Mouse (Mus musculus) cerebellum, postnatal 10 days (tissue): ENCODE measurements around the gene Chd9.

Source experiments
- DNase-seq, 2 experiments: peaks; one replicate each; pipeline ENCODE4 v3.0.0; 2021; ENCODE audit warnings: mixed read lengths in 2 of 2

Gene Chd9

DNA sequence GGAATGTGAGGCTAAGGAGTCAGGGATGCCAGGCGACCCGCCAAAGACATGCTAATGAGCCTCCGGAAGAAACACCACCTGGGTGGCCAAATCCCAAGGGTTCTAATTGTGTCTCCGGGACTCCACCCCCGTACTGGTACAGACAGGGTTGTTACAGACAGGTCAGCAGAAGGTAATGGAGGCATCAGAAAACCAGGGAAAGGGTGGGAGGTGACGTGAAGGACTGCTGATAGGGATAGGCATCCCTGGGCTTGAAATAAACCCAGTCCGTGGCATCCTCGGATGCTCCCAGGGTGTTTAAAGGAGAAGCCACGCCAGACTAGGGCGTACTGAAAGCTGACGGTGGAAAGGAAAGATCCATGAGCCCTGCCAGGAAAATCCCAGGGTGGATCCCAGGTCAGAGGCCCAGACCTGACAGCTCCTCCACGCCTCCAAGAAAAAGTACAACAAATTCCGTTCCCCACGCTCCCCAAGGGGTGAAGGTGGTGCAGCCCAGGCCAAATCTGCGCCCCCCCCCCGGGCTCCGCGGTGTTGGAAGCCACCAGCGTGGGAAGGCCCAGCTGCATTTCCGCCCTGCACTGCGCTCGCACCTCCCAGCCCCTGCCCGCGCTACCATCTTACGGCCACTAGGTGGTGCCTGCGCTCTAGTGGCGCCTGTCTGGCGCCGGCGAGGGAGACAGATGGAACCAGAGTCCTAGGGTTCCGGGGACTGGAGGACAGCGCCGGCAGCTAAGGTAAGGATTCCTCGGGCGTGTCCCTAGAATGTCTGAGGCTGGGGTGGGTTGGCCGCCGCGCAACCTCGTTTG lies at the start of gene Chd9:
TSS of gene Chd9 (plus strand) at position 172 of the 806 bp plus-strand sequence.
- DNase-seq: peak; percentile 98 to 99

DNA sequence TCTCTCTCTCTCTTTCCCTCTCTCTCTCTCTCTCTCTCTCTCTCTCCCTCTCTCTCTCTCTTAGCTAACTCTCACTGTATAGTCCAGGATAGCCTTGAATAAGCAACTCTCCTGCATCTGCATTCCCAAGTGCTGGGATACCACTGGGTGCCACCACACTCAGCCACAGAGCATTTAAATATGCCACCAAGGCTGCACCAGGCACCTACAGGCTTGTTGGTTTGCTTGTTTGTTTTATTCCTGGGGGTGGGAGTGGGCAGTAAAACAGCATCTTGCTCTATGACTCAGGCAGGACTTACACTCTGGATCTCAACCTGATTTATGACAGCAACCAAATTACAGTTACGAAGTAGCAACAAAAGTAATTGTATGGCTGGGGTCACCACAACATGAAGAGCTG lies 36.5 kb upstream of the Chd9 start:
- DNase-seq: no peak

DNA sequence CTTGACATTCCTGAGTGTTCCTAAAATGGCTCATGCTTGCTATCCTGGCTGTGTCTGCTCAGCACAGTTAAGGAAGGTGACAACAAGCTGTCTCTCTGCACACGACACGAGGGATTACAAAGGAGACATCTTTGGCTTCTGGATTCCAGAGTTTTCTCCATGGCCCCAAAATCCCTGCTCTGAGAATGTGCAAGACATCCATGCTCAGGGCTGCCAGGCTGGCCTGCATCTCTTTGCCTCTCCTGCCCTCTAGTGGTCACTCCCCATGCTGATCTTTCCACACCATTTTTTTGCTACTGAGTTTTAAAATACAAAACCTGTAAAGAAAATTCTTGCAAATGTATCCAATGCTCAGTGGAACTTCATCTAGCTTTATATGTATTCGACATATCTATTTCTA lies 34.4 kb upstream of the Chd9 start:
- DNase-seq: peak; percentile 91 to 96

DNA sequence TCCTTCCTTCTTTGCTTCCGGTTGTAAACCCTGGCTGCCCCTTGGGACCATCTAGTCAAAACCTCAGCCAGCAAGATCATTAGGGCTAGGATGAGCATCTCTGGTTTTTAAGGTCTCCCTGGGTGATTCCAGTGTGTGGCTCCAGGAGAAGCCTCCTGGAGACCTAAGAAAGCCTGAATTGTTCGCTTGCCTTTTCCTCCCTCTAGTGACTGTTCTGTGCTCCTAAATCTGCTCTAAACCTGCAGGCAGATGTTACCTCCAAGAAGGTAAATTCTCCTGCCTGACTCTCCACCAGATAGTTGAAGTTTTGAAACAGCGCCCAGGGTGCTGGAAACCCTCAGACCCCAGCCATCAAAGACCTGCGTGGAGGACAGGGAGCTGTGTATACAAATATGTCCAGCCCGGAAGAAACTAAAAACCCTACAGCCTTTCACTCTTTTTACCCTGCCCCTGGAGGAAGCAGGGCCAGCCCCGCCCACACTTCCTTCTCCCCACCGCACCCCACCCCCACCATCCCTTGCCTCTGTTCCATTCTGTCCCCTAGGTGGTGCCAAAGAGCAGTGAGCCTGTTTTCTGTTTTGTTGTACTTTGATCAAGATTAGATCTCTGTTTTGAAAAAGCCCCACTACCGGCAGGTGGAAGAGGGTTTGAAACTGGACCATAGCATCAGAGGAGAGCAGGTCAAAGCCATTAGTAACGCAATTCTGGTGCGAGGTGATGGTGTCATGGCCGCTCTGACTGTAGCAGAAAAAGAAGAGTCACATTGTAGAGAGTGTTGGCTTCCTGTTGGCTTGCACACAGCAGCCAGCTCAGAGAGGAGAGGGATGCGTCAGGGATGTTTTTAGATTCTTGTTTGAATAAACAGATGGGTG lies 32.9 kb upstream of the Chd9 start:
- peak; percentile 81 to 84 for DNase-seq

DNA sequence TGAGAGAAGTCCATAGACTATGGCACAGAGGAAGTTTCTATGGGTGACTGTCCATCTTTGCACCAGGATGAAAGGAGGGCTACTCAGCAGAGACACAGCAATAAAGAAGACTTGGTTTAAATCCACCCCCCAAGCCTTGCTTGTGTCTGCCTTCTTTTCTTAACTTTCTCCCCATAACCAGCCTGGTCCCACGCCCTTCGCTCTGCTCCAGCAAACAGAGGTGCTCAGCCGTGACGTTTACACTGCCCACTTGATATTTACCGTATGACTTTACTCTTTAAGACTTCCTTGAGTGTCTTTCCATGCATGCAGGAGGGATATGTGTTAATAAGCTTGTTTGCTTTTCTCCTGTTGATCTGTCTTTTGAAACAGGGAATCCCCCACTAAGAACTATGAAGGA lies 28.7 kb upstream of the Chd9 start:
- no peak for DNase-seq

DNA sequence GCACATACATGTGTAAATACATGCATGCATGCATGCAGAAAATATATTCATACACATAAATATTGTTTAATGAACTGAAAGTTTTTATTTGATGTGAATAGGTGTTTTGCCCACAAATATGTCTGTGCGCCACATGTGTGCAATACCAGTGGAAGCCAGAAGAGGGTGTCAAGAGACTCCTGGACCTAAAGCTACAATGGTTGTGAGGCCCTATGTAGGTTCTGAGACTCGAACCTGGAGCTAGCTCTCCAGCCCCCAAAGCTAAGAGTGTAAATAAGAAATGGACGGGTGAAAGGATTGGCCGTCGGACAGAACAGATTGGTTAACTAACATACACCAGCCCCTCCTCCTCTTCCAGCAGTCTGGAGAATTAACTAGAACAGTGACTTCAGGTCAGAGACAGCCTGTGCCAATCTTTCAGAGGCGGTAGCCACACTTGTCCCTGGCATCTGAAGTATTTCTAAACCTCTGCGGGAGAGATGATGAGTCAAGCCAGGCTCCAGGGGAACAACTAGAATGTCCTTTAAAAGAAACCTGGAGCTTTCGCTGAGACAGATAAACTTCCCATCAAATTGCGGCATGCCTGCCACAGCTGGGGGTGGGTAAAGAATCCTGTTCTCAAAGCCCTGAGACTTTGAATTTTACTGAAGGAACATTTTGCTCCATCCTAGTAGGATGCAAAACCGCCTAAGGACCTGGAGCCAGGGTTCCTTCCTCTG lies 14.4 kb upstream of the Chd9 start:
- DNase-seq: peak in 1 of 2 experiments; percentile 18

DNA sequence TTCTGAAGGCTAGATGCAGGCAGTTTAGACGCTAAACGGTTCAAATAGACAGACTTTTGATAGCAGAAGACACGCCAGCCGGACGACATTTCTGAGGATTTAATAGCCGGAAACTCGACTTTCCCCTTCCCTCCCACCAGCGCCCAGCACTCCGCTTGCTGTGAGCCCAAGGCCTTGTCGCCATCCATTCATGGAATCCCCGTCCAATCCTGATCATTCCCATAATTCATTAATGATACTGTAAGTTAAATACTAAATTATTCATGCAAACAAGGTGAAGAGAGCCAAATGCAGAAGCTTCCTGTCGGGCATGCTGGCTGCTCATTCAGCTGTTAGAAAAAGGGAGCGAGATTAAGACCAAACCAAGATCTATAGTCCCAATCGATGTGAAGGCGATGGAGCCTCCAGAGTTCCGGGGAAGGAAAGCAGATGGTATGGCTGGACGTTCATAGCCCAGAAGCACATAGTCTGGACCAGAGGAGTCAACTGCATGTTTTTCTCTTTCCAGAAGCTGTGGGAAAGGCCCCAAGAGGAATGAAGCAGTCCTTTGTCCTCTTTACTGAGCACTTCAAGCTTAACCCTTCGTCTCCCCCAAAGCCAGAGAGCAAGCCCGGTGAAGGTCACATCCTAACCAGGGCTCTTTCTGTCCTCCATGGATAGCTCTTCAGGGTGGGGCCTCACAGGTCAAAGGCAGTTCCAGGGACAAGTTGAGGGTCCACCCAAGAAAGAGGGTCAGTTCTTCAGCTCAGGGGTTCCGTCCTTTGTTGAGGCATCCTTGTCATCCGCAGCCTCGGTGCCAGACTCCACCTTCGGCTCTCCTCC lies 11.9 kb upstream of the Chd9 start:
- DNase-seq: no peak

DNA sequence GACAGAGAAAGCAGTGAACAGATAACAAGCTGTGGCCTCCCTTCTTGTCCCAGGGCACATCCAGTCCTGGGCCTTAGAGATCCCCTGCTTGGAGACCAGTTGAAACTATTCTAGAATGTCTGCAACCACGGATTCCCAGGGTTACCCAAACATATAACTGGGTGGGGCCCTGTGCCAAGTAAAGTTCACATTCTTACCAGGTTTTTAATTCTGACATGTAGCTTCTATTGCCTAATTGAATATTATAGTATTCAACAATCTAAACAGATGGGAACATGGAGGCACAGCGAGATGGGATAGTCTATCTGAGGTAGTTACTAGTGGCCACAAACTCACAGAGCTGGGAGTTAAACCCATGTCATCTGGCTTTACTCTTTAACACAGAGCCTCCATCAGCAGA lies 10.9 kb upstream of the Chd9 start, which contains the start of gene Gm19935:
TSS of gene Gm19935 (minus strand) at position 101 of the 400 bp plus-strand sequence.
- no peak for DNase-seq

DNA sequence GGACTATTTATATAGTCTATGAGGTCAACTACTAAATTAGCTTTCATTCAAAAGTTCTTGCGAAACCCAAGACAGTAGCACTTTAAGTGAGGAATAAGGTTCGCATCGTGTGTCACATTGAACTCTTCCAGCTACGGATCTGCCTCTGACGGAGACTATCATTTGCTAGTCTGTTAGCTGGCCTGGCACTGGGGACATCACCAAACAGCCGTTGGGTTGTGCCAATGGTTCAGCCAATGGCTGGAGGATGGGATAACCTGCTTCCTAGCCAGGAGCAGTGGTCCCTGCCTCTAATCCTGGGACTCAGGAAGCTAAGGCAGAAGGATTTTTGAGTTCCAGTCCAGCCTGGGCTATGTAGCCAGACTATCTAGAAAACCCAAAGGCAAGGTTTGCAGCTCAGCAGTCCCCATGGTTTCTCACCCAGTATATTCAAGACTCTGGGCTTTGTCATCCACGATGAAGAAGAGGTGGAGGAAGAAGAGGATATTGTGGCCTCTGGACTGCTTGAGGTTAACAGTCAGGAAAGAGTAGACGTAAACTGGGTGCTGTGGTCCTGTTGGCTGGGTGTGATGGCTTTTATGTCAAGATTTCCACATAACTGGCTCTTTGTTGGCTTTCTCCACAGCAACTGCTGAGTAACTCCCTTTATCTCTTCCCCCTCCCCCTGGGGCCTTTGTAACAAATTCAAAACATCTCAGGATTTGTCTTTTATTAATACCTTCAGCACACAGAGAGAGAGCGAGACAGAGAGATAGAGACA lies 8.4 kb upstream of the Chd9 start:
- DNase-seq: no peak

DNA sequence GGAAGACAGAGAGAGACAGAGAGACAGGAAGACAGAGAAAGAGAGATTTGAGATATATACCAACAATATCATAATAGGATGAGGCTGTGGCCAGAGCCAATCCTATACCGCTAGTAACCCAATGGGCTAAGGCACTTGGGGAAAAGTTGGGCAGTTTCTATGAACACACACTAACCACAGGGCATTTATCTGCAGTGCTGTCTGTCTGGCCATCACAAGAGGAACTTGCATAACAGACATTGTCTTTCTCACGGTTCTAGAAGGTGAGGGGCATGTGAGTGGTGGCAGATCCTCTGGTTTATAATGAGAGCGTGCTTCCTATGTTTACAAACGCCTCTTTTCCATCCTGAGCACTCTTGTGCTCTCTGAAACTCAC lies 7.8 kb upstream of the Chd9 start:
- no peak for DNase-seq

DNA sequence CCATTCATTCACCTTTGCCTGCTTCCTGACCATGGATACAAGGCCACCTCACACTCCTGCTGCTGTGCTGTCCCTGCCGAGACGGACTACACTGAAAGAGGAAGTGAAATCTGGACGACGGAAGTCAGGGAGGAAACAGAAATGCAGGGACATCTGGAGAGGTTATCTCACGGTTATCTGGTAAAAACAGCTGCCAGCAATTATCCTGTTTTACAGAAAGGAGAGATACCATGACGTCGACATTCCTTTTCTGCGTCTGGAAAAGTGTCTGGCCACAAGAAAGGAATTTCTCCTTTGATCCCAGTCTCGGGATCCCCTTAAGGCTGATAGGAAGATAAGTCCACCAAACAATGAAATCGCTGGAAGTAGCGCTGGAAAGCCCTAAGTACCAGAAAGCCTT lies 5.7 kb upstream of the Chd9 start:
- DNase-seq: no peak

DNA sequence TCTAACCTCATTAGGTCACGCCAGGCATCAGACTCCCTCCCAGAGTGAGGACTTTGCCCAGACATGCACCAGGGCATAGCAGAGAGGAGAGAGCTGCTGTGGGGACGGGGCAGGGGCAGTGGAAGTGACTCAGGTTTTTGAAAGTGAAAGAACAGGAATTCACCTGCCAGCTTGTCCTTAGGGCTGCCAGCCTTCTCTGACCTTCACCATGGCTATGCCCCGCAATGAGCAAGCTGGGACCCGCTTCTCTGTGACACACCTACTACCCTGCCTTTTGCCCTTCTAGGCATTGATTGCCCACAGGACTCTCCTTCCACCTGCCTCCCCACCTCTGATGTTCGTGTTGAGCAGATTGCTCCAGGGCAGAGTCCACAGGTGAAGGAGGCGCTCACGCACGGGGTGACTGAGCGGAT lies 2.7 kb upstream of the Chd9 start:
- DNase-seq: no peak

DNA sequence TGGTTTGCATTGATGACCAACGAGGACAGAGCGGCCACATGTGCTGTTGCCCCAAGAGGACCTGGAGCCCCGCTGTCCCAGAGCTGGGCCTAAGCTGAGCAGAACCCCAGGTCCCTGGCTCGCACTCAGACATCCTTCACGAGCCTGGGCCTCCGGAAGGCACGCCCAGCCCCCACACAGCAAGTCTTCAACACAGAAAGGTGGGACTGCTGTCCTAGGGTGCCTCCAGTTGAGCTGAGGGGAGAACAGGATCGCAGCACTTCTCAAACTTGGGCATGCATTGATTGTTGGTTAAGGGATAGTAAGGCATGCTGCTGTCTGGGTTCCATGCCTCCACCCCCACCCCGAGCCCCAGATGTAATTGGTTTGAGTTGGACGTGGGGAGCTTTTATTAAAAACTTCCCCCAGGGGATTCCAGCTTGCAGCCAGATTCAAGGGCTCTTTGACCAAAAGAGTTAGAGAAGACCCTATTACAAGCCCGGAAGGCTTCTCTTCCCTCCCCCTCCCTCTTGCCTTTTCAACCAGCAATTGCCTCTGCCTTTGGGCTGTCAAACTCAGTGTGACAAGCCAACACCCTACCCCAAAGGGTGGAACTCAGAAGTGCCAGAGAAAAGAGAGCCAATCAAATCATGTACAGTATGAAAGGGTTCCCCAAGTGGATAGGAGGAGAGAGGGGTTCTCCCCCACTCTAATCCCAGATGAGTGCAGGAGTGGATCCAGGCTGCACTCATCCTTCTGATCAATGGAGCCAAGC lies 1.0 kb downstream of the Chd9 start:
- DNase-seq: peak; percentile 46 to 52

DNA sequence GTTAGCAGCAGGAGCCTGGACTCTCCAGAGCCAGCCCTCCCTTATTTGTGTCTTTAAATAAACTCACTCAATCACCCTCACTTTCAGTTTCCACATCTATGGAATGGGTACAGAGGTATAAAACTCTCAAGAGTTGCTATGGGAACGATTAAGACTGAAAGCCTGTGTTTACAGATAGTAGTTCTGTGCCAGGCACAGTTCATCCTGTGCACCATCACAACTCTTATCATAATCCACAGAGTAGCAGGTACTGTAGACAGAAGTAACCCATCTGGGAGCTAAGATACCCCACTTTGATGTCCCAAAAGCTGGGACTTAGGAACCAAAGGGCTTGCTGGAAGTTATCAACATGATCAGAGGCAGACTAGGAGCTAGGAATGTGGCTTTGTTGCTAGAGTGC lies 1.7 kb downstream of the Chd9 start:
- DNase-seq: no peak

DNA sequence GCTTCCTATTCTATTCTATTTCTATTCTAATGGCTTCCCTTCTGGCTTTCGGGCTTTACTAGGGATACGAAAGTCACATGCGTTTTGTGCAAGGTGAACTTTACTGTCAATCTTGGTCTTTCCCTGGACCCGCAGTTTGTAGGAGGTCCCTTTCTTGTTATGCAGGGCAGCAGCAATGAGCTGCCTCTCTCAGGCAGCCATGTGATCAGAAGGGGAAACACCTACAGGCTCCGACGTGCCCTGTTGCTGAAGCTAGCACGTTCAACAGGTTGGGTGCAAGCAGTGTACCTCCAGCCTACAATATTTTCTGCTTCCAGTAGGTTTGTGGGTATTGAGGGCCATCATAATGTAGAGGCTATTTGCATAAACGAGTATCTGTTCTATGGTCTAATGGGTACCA lies 2.8 kb downstream of the Chd9 start:
- no peak for DNase-seq

DNA sequence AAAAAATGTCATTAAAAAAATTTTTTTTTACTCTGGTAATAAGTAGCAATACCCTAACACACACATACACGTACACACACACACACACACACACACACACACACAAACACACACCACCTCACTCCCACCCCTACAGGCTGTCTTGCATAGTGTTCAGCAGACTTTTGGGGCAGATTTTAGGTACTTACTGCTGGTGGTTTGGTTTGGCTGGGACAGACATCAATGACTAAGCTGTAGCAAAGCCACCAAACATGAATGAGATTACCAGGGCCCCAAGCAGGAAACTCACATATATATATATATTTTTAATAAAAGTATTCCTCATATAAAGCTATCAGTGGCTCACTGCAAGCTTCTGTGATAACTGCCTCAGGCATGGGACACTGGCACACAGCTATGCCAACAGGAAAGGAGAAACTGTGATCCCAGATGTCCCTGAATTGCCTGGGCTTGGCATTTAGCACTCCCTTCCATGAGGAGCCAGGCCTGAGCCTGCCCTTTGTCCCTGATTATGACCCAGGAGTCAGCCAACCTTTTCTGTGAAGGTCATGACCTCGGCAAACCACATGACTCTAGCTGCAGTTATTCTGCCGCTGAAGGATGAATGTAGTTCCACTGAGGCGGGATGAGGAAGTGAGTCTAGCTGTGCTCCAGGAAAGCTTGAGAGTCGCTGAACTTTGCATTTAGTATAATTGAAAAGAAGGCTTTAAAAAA lies 4.6 kb downstream of the Chd9 start:
- peak; percentile 44 to 45 for DNase-seq

DNA sequence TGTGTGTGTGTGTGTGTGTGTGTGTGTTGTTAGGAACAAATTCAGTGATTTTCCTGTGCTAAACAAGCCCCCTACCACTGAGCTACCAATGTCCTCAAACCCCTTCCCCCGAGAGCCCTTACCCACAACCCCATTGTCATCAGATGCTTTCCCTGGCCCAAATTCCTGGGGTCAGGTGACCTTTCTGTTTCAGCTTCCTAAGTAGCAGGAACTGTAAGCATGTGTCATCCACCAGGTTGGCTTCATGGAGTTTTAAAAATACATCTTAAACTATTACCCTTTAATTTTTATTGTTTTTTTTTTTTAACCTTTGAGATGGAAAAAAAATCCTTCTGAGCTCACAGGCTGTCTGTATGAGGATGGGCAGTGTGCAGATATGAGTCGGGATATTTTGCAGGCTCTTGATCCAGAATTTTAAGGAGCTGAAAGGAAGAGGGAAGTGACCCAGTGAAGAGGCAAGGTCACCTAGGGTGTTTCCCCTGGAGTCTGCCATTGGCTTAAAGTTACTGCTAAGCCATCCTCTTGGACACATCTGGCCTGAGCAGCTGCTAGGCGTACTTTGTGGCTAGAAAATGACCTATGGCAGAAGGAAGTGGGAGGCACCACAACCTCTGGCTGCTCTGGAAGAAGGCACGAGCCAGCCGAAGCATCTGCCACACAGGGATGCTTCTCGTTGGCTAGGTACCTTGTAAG lies 5.6 kb downstream of the Chd9 start:
- no peak for DNase-seq

DNA sequence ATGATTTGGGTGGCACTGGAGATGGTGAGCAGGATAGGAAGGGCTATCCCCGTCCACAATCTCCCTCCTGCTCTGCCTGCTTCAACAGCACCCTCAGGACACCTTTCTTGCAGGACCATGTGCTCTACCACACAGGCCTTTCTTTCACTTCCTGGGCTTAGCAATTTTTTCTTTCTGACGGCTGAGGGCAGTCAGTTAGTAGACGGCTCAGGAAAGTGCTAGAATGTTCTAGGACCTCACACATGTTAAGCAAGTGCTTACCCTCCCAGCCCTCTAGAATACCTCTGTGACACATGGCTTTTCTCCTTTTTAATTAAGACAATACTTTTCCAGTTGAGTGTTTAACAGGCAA lies 6.1 kb downstream of the Chd9 start:
- no peak for DNase-seq

DNA sequence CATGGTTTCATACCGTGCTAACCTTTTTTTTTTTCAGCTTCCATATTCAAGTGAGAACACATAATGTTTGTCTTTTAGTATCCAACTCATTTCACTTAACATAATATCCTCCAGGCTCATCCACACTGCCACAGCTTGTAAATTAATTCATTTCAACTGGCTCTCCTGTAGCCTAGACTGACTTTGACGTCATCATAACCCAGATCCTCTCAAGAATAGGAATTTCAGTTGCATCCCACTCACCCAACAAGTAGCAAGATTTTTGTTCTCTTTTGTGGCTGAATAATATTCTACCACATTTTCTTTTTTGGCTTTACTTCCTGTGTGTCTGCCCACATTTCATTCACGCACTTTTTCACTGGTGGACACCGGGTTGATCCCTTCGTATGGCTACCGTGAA lies 9.3 kb downstream of the Chd9 start:
- DNase-seq: no peak
